Mouse (Mus musculus): ENCODE measurements around the gene Hypk. TPM values are rescaled to one million over a fixed set of nuclear protein-coding genes. Genes with fewer than 3 reads are reported as not detected.
"Not testable (repeated sequence)": the region's sequence is repeated elsewhere in the genome, so short reads cannot be mapped to it uniquely, and the experiment has no call there.

The Hypk gene
- polyA plus RNA-seq, 1 experiment from 2014 or later, result 110 TPM

GRCm38 (mm10) chr2:121474180-121474535 is 21.1 kb downstream of the Hypk start:
- no peak for ATAC-seq (ENCODE audit: low FRiP score, low read depth)
- peak overlapping the region; percentile 75; the same call in 1 of the 2 replicates for H3K9ac ChIP-seq
- H3K27me3 ChIP-seq, result no peaks in the 10 kb centered on the region
- peak overlapping the region; percentile 68 for H3K27ac ChIP-seq (replicated peaks)
- peak overlapping the region; percentile 67 for H3K4me3 ChIP-seq
- 30% methylated on average over 8 of the region's 8 CpGs for WGBS
- H3K4me2 ChIP-seq, result peak overlapping the region; percentile 76
- no peaks in the 10 kb centered on the region for H3K9me3 ChIP-seq
- H3K36me3 ChIP-seq, result no peaks in the 10 kb centered on the region
- H3K4me1 ChIP-seq (replicated peaks), result peaks cover 9% of the 10 kb centered on the region

GRCm38 (mm10) chr2:121475306-121475705 is 22.2 kb downstream of the Hypk start:
- H3K27ac ChIP-seq (replicated peaks); H3K9me3 ChIP-seq; ATAC-seq (ENCODE audit: low FRiP score, low read depth); H3K27me3 ChIP-seq; H3K4me1 ChIP-seq (replicated peaks); H3K36me3 ChIP-seq; H3K4me2 ChIP-seq; H3K9ac ChIP-seq; H3K4me3 ChIP-seq: not testable (repeated sequence)
- WGBS, result 97% methylated on average over 2 of the region's 2 CpGs

- H3K36me3 ChIP-seq, result no peaks in the 10 kb centered on the region
- H3K9me3 ChIP-seq, result no peaks in the 10 kb centered on the region
- H3K27ac ChIP-seq (replicated peaks), result no peak overlapping the region
- H3K4me1 ChIP-seq (replicated peaks), result peaks cover 9% of the 10 kb centered on the region
- no peak overlapping the region for H3K4me2 ChIP-seq
- no peaks in the 10 kb centered on the region for H3K27me3 ChIP-seq
- WGBS, result 76% methylated on average over 3 of the region's 3 CpGs
- H3K9ac ChIP-seq, result no peak overlapping the region
- H3K4me3 ChIP-seq, result no peak overlapping the region
- ATAC-seq (ENCODE audit: low FRiP score, low read depth), result no peak
Observed at GRCm38 (mm10) chr2:121477491-121478266, 24.6 kb downstream of the Hypk start.

- Histone ChIP-seq H3K27me3 (no peaks in the 10 kb centered on the region), H3K27ac (replicated peaks) (no peak overlapping the region), H3K4me3 (no peak overlapping the region), H3K4me2 (no peak overlapping the region), H3K9me3 (no peaks in the 10 kb centered on the region), H3K36me3 (no peaks in the 10 kb centered on the region), H3K9ac (no peak overlapping the region), H3K4me1 (replicated peaks) (no peaks in the 10 kb centered on the region)
- ATAC-seq (ENCODE audit: low FRiP score, low read depth), result no peak
- 60% methylated on average over 3 of the region's 3 CpGs for WGBS
Observed at GRCm38 (mm10) chr2:121480498-121480897, 27.4 kb downstream of the Hypk start.

GRCm38 (mm10) chr2:121480916-121481315 is 27.8 kb downstream of the Hypk start:
- not testable (repeated sequence) for H3K4me2 ChIP-seq; ATAC-seq (ENCODE audit: low FRiP score, low read depth); H3K27me3 ChIP-seq; H3K36me3 ChIP-seq; H3K9ac ChIP-seq; H3K4me3 ChIP-seq; H3K9me3 ChIP-seq; H3K27ac ChIP-seq (replicated peaks); H3K4me1 ChIP-seq (replicated peaks)
- WGBS, result 87% methylated on average over 13 of the region's 13 CpGs

GRCm38 (mm10) chr2:121483576-121483975 is 30.5 kb downstream of the Hypk start:
- Histone ChIP-seq H3K9ac (no peak overlapping the region), H3K27me3 (no peaks in the 10 kb centered on the region), H3K4me1 (replicated peaks) (no peaks in the 10 kb centered on the region), H3K36me3 (no peaks in the 10 kb centered on the region), H3K27ac (replicated peaks) (no peak overlapping the region), H3K4me2 (no peak overlapping the region), H3K9me3 (no peaks in the 10 kb centered on the region), H3K4me3 (no peak overlapping the region)
- no peak for ATAC-seq (ENCODE audit: low FRiP score, low read depth)
- WGBS, result 27% methylated on average over 8 of the region's 8 CpGs

- not testable (repeated sequence) for H3K27ac ChIP-seq (replicated peaks); H3K4me1 ChIP-seq (replicated peaks); H3K4me2 ChIP-seq; H3K27me3 ChIP-seq; H3K36me3 ChIP-seq; ATAC-seq (ENCODE audit: low FRiP score, low read depth); H3K9ac ChIP-seq; H3K4me3 ChIP-seq; H3K9me3 ChIP-seq
- WGBS, result 88% methylated on average over 2 of the region's 2 CpGs
Observed at GRCm38 (mm10) chr2:121484403-121484802, 31.3 kb downstream of the Hypk start.

GRCm38 (mm10) chr2:121501550-121501949 is 48.5 kb downstream of the Hypk start:
- 100% methylated on average over 1 of the region's 6 CpGs for WGBS
- not testable (repeated sequence) for H3K4me3 ChIP-seq; H3K9ac ChIP-seq; H3K36me3 ChIP-seq; H3K27ac ChIP-seq (replicated peaks); H3K4me2 ChIP-seq; H3K27me3 ChIP-seq; H3K4me1 ChIP-seq (replicated peaks); ATAC-seq (ENCODE audit: low FRiP score, low read depth); H3K9me3 ChIP-seq

- ATAC-seq (ENCODE audit: low FRiP score, low read depth), result peak; percentile 94
- 5% methylated on average over 41 of the region's 42 CpGs for WGBS
- H3K9me3 ChIP-seq, H3K27me3 ChIP-seq, H3K36me3 ChIP-seq: not testable (repeated sequence)
- Histone ChIP-seq H3K4me1 (replicated peaks) (peaks cover 23% of the 10 kb centered on the region), H3K9ac (peak within 1 kb of the TSS; percentile 68), H3K4me3 (peak within 1 kb of the TSS; percentile 69), H3K4me2 (peak within 1 kb of the TSS; percentile 77), H3K27ac (replicated peaks) (peak within 1 kb of the TSS; percentile 68)
Observed at GRCm38 (mm10) chr2:121505942-121506882, 53.1 kb downstream of the Hypk start, which contains the start of the genes Mfap1a and Wdr76. Gene Mfap1a, minus strand, starts transcription at chr2:121506665. Gene Wdr76, plus strand, starts transcription at chr2:121506723.

GRCm38 (mm10) chr2:121507173-121507950 is 54.3 kb downstream of the Hypk start:
- WGBS, result 29% methylated on average over 12 of the region's 12 CpGs
- Histone ChIP-seq H3K4me1 (replicated peaks) (peaks cover 23% of the 10 kb centered on the region), H3K9ac (peak overlapping the region; percentile 68), H3K4me2 (peak overlapping the region; percentile 77), H3K9me3 (no peaks in the 10 kb centered on the region), H3K27ac (replicated peaks) (no peak overlapping the region), H3K27me3 (no peaks in the 10 kb centered on the region), H3K36me3 (no peaks in the 10 kb centered on the region), H3K4me3 (peak overlapping the region; percentile 69)
- no peak for ATAC-seq (ENCODE audit: low FRiP score, low read depth)

- WGBS, result 80% methylated on average over 2 of the region's 2 CpGs
- no peaks in the 10 kb centered on the region for H3K27me3 ChIP-seq
- H3K9me3 ChIP-seq, result no peaks in the 10 kb centered on the region
- H3K27ac ChIP-seq (replicated peaks), result no peak overlapping the region
- peaks cover 23% of the 10 kb centered on the region for H3K4me1 ChIP-seq (replicated peaks)
- ATAC-seq (ENCODE audit: low FRiP score, low read depth), result no peak
- H3K4me3 ChIP-seq, result peak overlapping the region; percentile 69; the same call in 1 of the 2 replicates
- no peak overlapping the region for H3K9ac ChIP-seq
- no peaks in the 10 kb centered on the region for H3K36me3 ChIP-seq
- peak overlapping the region; percentile 77 for H3K4me2 ChIP-seq
Observed at GRCm38 (mm10) chr2:121507951-121508330, 54.9 kb downstream of the Hypk start.
